Mouse (Mus musculus) cerebellum, postnatal 4 days (tissue): ENCODE measurements at regions not wholly inside any gene's neighbourhood (a gene's known extent, or its start where the extent isn't known, plus 50 kb on each side); places are given as distances from the start of the nearest gene placed in this dataset.

Source experiments
- DNase-seq, 2 experiments: peaks; one replicate each; pipeline ENCODE4 v3.0.0; 2022; ENCODE audit warnings: low spot score in 2 of 2, mixed read lengths in 1 of 2

DNA sequence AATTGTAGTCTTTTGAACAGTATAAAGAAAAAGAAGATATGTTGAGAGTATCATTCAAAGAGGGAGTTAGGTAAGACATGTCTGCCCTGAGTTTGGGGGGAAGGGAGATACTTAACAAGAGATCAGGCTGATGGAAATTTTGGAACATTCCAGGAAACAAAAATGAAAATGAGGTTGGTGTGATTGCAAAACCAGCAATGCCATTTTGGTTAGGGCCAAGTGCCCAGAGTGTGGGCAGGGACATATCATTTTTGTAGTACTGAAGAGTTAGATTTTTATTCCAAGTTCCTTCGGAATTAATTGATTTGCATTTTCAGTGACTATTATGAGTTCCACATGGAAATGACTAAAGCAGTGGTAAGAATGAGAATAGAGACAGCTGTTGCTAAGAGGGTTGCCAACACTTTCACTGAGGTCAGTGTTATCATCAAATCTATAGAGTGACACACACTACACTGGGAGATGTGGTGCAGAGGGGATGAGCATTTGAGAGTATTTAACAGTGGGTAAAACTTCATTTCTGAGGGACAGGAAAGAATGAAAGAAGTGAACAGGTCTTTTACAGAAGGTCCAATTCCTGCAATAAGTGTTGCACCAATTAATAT lies 105.1 kb upstream of the Erbb4 start:
- DNase-seq, result no peak

GRCm38 (mm10) chr1:69202745-69203144 lies 94.9 kb upstream of the Erbb4 start:
- DNase-seq, result no peak

- no peak for DNase-seq
Observed at GRCm38 (mm10) chr1:69165202-69165601, 57.3 kb upstream of the Erbb4 start.
